Mouse (Mus musculus): ENCODE data around the gene Speg.

DNA sequence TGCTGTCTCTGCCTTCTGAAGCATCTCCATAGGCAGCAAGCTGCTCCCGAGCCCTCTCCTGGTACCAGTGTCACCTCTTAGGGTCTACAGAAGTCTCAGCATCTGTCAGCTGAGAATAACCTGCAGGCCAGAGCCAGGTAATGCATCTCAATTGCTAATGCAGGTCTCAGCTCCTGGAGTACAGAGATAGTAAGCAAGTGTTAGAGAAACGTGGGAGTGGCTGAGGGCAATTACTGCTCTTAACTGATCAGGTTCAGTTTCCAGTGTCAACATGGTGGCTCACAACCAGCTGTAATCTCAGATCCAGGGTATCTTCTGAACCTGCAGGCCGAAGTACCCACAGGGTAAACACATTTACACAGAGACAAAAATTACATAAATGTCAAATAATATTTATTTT, 38.6 kb upstream of the Speg start:
- no peak for TF ChIP-seq ZC3H11A (IDR thresholded peaks at IDR 0.05; ENCODE audit: borderline replicate concordance, low read depth, low read length)
- TF ChIP-seq CHD2 (IDR thresholded peaks at IDR 0.05; ENCODE audit: low read depth, low read length) = no peak
- no peak for TF ChIP-seq ZNF384 (IDR thresholded peaks at IDR 0.05; ENCODE audit: low read depth, low read length)

All from ES-E14 (cell line).